Mouse (Mus musculus): ENCODE measurements around the gene Tpsab1. TPM values are rescaled to one million over a fixed set of nuclear protein-coding genes. Genes with fewer than 3 reads are reported as not detected.

Tpsab1 gene
- total RNA-seq (2012; rRNA removed), result not detected in 2 replicates

- no peak within 1 kb of the TSS for H3K4me3 ChIP-seq (ENCODE audit: insufficient read depth in 1 of 2, low read depth in 1 of 2, low read length in 2 of 2, poor library complexity in 1 of 2, severe bottlenecking in 1 of 2)
- no peak within 1 kb of the TSS for H3K9ac ChIP-seq (ENCODE audit: insufficient read depth, low read depth, low read length, poor library complexity, severe bottlenecking)
- H3K36me3 ChIP-seq (ENCODE audit: control insufficient read depth, insufficient read depth, low read length, poor library complexity, severe bottlenecking), result no peaks in the 10 kb centered on the region
- TF ChIP-seq ZNF384 (IDR thresholded peaks at IDR 0.05; ENCODE audit: low read depth, low read length), result no peak
- no peak for DNase-seq (ENCODE audit: low read depth, low spot score)
- no peaks in the 10 kb centered on the region for H3K9me3 ChIP-seq (ENCODE audit: control insufficient read depth, insufficient read depth, low read depth, low read length)
- H3K27ac ChIP-seq (ENCODE audit: insufficient read depth, low read depth, low read length, poor library complexity, severe bottlenecking), result no peak within 1 kb of the TSS
- no peaks in the 10 kb centered on the region for H3K4me1 ChIP-seq (ENCODE audit: control insufficient read depth in 2 of 2, insufficient read depth in 2 of 2, low read length in 2 of 2, poor library complexity in 1 of 2)
- in situ Hi-C loops (cut with MboI; ENCODE audit: low sequenced_read_pairs in 2 of 2, unreplicated experiment in 2 of 2), result no loop called here
Observed at GRCm38 (mm10) chr17:25345462-25345861, at the start of gene Tpsab1. TSS of gene Tpsab1 (minus strand) at chr17:25345562.

GRCm38 (mm10) chr17:25394526-25394925 lies 49.2 kb upstream of the Tpsab1 start:
- H3K4me3 ChIP-seq (ENCODE audit: insufficient read depth in 1 of 2, low read depth in 1 of 2, low read length in 2 of 2, poor library complexity in 1 of 2, severe bottlenecking in 1 of 2), result no peak overlapping the region
- peaks cover 0 to 4% of the 10 kb centered on the region in 2 experiments; a peak in 1 of 4 replicates for H3K4me1 ChIP-seq (ENCODE audit: control insufficient read depth in 2 of 2, insufficient read depth in 2 of 2, low read length in 2 of 2, poor library complexity in 1 of 2)
- no peaks in the 10 kb centered on the region for H3K36me3 ChIP-seq (ENCODE audit: control insufficient read depth, insufficient read depth, low read length, poor library complexity, severe bottlenecking)
- TF ChIP-seq CHD2 (IDR thresholded peaks at IDR 0.05; ENCODE audit: low read depth, low read length) (no peak), ZNF384 (IDR thresholded peaks at IDR 0.05; ENCODE audit: low read depth, low read length) (no peak), HCFC1 (IDR thresholded peaks at IDR 0.05; ENCODE audit: borderline replicate concordance, insufficient read depth, low read length) (no peak), ZC3H11A (IDR thresholded peaks at IDR 0.05; ENCODE audit: borderline replicate concordance, low read depth, low read length) (no peak)
- in situ Hi-C loops (cut with MboI; ENCODE audit: low sequenced_read_pairs in 2 of 2, unreplicated experiment in 2 of 2), result no loop called here
- H3K9me3 ChIP-seq (ENCODE audit: control insufficient read depth, insufficient read depth, low read depth, low read length), result no peaks in the 10 kb centered on the region
- no peak overlapping the region for H3K9ac ChIP-seq (ENCODE audit: insufficient read depth, low read depth, low read length, poor library complexity, severe bottlenecking)
- DNase-seq (ENCODE audit: low read depth, low spot score), result no peak
- H3K27ac ChIP-seq (ENCODE audit: insufficient read depth, low read depth, low read length, poor library complexity, severe bottlenecking), result no peak overlapping the region

- in situ Hi-C loops (cut with MboI; ENCODE audit: low sequenced_read_pairs in 2 of 2, unreplicated experiment in 2 of 2), result no loop called here
- H3K36me3 ChIP-seq (ENCODE audit: control insufficient read depth, insufficient read depth, low read length, poor library complexity, severe bottlenecking), result no peaks in the 10 kb centered on the region
- no peak overlapping the region; the same call in 1 of the 2 replicates for H3K9ac ChIP-seq (ENCODE audit: insufficient read depth, low read depth, low read length, poor library complexity, severe bottlenecking)
- H3K27ac ChIP-seq (ENCODE audit: insufficient read depth, low read depth, low read length, poor library complexity, severe bottlenecking), result no peak overlapping the region
- H3K4me1 ChIP-seq (ENCODE audit: control insufficient read depth in 2 of 2, insufficient read depth in 2 of 2, low read length in 2 of 2, poor library complexity in 1 of 2), result peaks cover 0 to 4% of the 10 kb centered on the region in 2 experiments; a peak in 1 of 4 replicates
- H3K9me3 ChIP-seq (ENCODE audit: control insufficient read depth, insufficient read depth, low read depth, low read length), result no peaks in the 10 kb centered on the region
- no peak for DNase-seq (ENCODE audit: low read depth, low spot score)
- H3K4me3 ChIP-seq (ENCODE audit: insufficient read depth in 1 of 2, low read depth in 1 of 2, low read length in 2 of 2, poor library complexity in 1 of 2, severe bottlenecking in 1 of 2), result peak overlapping the region in 1 of 2 experiments; percentile 42; a peak in 1 of 4 replicates
- no peak for TF ChIP-seq CHD2 (IDR thresholded peaks at IDR 0.05; ENCODE audit: low read depth, low read length)
- TF ChIP-seq MAFK (IDR thresholded peaks at IDR 0.05; ENCODE audit: insufficient read depth, low read depth, low read length), result no peak
- no peak for TF ChIP-seq ZC3H11A (IDR thresholded peaks at IDR 0.05; ENCODE audit: borderline replicate concordance, low read depth, low read length)
- TF ChIP-seq ZNF384 (IDR thresholded peaks at IDR 0.05; ENCODE audit: low read depth, low read length), result no peak
- no peak for TF ChIP-seq HCFC1 (IDR thresholded peaks at IDR 0.05; ENCODE audit: borderline replicate concordance, insufficient read depth, low read length)
Observed at GRCm38 (mm10) chr17:25374011-25374410, 28.6 kb upstream of the Tpsab1 start.

GRCm38 (mm10) chr17:25372491-25372890 lies 27.1 kb upstream of the Tpsab1 start:
- Histone ChIP-seq H3K27ac (ENCODE audit: insufficient read depth, low read depth, low read length, poor library complexity, severe bottlenecking) (no peak overlapping the region), H3K36me3 (ENCODE audit: control insufficient read depth, insufficient read depth, low read length, poor library complexity, severe bottlenecking) (no peaks in the 10 kb centered on the region), H3K4me1 (ENCODE audit: control insufficient read depth in 2 of 2, insufficient read depth in 2 of 2, low read length in 2 of 2, poor library complexity in 1 of 2) (no peaks in the 10 kb centered on the region), H3K4me3 (ENCODE audit: insufficient read depth in 1 of 2, low read depth in 1 of 2, low read length in 2 of 2, poor library complexity in 1 of 2, severe bottlenecking in 1 of 2) (no peak overlapping the region), H3K9ac (ENCODE audit: insufficient read depth, low read depth, low read length, poor library complexity, severe bottlenecking) (no peak overlapping the region), H3K9me3 (ENCODE audit: control insufficient read depth, insufficient read depth, low read depth, low read length) (no peaks in the 10 kb centered on the region)
- in situ Hi-C loops (cut with MboI; ENCODE audit: low sequenced_read_pairs in 2 of 2, unreplicated experiment in 2 of 2), result no loop called here
- DNase-seq (ENCODE audit: low read depth, low spot score), result no peak
- no peak for TF ChIP-seq MAFK (IDR thresholded peaks at IDR 0.05; ENCODE audit: insufficient read depth, low read depth, low read length)
- no peak for TF ChIP-seq ZC3H11A (IDR thresholded peaks at IDR 0.05; ENCODE audit: borderline replicate concordance, low read depth, low read length)
- TF ChIP-seq HCFC1 (IDR thresholded peaks at IDR 0.05; ENCODE audit: borderline replicate concordance, insufficient read depth, low read length), result no peak
- TF ChIP-seq CHD2 (IDR thresholded peaks at IDR 0.05; ENCODE audit: low read depth, low read length), result no peak
- no peak for TF ChIP-seq ZNF384 (IDR thresholded peaks at IDR 0.05; ENCODE audit: low read depth, low read length)

GRCm38 (mm10) chr17:25368973-25369372 lies 23.6 kb upstream of the Tpsab1 start, which contains the start of gene Tpsg1:
TSS of gene Tpsg1 (plus strand) at chr17:25369273.
- Histone ChIP-seq H3K9me3 (ENCODE audit: control insufficient read depth, insufficient read depth, low read depth, low read length) (no peaks in the 10 kb centered on the region), H3K27ac (ENCODE audit: insufficient read depth, low read depth, low read length, poor library complexity, severe bottlenecking) (no peak within 1 kb of the TSS), H3K4me1 (ENCODE audit: control insufficient read depth in 2 of 2, insufficient read depth in 2 of 2, low read length in 2 of 2, poor library complexity in 1 of 2) (no peaks in the 10 kb centered on the region), H3K36me3 (ENCODE audit: control insufficient read depth, insufficient read depth, low read length, poor library complexity, severe bottlenecking) (no peaks in the 10 kb centered on the region), H3K4me3 (ENCODE audit: insufficient read depth in 1 of 2, low read depth in 1 of 2, low read length in 2 of 2, poor library complexity in 1 of 2, severe bottlenecking in 1 of 2) (no peak within 1 kb of the TSS), H3K9ac (ENCODE audit: insufficient read depth, low read depth, low read length, poor library complexity, severe bottlenecking) (no peak within 1 kb of the TSS)
- TF ChIP-seq ZC3H11A (IDR thresholded peaks at IDR 0.05; ENCODE audit: borderline replicate concordance, low read depth, low read length) (no peak), HCFC1 (IDR thresholded peaks at IDR 0.05; ENCODE audit: borderline replicate concordance, insufficient read depth, low read length) (no peak), CHD2 (IDR thresholded peaks at IDR 0.05; ENCODE audit: low read depth, low read length) (no peak), ZNF384 (IDR thresholded peaks at IDR 0.05; ENCODE audit: low read depth, low read length) (no peak), MAFK (IDR thresholded peaks at IDR 0.05; ENCODE audit: insufficient read depth, low read depth, low read length) (no peak)
- in situ Hi-C loops (cut with MboI; ENCODE audit: low sequenced_read_pairs in 2 of 2, unreplicated experiment in 2 of 2), result no loop called here
- no peak for DNase-seq (ENCODE audit: low read depth, low spot score)

All from ES-E14 (cell line).